Mouse (Mus musculus) liver, postnatal 0 days (tissue): ENCODE data around the gene Itpr2.

Experiments
- CTCF ChIP-seq: sonication (generic); IDR thresholded peaks from 2 replicates; pipeline ENCODE4 v1.5.1; 2016; ENCODE audit warnings: antibody characterized with exemption, low read depth
- EP300 ChIP-seq: IDR thresholded peaks from 2 replicates; pipeline ENCODE4 v1.6.1; 2016; ENCODE audit warnings: antibody characterized with exemption, low read depth, mild to moderate bottlenecking

GRCm38 (mm10) chr6:146316415-146316814 lies 185.6 kb downstream of the Itpr2 start:
- TF ChIP-seq EP300, result no peak
- TF ChIP-seq CTCF, result no peak
